Mouse (Mus musculus): Measurements from ENCODE around the gene Chst15. TPM values are rescaled to one million over a fixed set of nuclear protein-coding genes. Genes with fewer than 3 reads are reported as not detected.
A peak's percentile ranks its signal among the peaks of the same experiment; 100 is the strongest.

The Chst15 gene
- polyA plus RNA-seq, 1 experiment from 2014 or later = 13.6 TPM

DNA sequence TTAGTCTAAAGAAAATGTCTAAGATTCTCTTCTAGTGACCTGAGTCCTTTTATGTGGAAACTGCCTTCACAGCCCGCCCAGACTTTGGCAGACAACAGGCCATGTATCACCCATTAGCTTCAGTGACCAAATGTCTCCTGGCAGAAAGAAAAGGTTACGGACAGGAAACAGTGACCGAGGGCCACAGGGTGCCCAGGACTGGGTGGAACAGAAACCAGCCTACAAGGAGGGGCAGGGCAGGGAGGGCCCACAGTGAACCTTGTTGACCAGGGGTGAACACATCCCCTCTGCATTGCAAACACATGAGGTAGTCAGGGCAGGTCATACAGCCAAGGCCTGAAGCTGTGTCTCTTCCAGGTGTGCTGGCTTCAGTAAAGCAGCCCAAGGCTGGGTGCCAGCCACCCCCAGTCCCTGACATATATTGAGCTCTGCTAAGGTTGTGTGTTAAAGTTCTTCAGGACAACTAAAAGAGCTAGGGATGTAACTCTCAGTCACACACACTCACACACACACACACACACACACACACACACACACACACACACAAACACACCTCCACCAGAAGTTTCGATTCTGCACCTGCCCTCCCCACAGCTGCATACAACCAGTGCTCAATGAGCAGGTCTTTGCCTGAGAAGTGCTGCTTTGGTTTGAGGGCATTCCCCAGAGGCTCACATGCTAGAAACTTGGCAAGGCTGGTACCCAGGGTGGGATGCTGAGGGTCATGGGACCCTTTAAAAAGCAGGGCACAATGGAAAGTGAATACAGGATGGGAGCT, 49.1 kb downstream of the Chst15 start:
- Histone ChIP-seq H3K4me2 (no peak overlapping the region), H3K9me3 (replicated peaks) (no peaks in the 10 kb centered on the region), H3K4me1 (peaks cover 18% of the 10 kb centered on the region), H3K4me3 (no peak overlapping the region), H3K27ac (no peak overlapping the region), H3K27me3 (no peaks in the 10 kb centered on the region), H3K36me3 (ENCODE audit: poor library complexity, severe bottlenecking) (peaks cover 42% of the 10 kb centered on the region), H3K9ac (no peak overlapping the region)
- no peak for ATAC-seq
- WGBS = 99% methylated on average over 4 of the region's 4 CpGs

DNA sequence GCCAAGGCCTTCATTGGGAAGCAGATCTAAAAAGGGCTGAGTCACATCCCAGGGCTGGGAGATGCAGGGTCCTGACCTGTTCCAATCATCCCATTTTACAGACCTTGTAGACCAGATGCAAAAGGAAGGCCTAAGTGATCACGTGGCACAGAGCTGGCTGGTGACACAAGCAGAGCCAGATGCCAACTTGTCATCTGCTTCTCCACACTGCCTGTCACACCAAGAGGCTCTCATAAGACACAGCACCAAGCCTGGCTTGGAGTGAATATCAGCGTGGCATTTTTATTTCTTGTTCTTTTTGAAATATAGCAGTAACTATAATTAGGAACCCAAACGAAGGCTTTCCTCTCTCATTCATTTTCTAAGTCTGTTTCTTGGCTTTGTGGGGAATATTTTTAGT, 52.3 kb downstream of the Chst15 start:
- no peak overlapping the region; the same call in 1 of the 2 replicates for H3K27ac ChIP-seq
- 69% methylated on average over 3 of the region's 3 CpGs for WGBS

DNA sequence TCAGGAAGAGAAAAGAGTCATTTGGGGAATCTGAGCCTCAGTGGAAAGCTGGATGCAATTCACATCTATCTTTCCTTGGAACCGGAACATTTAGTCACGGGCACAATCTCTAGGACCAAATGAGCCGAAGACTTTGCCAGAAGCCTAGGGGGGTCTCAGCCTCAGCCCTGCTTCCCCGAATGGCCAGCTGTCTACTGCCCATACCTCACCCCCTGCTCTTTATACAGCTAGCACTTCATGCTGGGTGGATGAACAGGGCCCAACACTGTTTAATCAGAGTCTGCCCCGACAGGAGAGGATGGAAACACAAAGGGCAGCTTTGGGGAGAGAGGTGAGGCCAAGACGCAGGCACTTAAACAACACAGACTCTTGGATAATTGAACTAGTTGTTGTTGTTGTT, 53.8 kb downstream of the Chst15 start:
- Histone ChIP-seq H3K27me3 (no peaks in the 10 kb centered on the region), H3K4me2 (no peak overlapping the region), H3K27ac (peak overlapping the region; percentile 31; the same call in 1 of the 2 replicates), H3K9ac (no peak overlapping the region), H3K36me3 (ENCODE audit: poor library complexity, severe bottlenecking) (peaks cover 31% of the 10 kb centered on the region), H3K4me3 (no peak overlapping the region), H3K4me1 (peaks cover 22% of the 10 kb centered on the region), H3K9me3 (replicated peaks) (no peaks in the 10 kb centered on the region)
- WGBS = 21% methylated on average over 6 of the region's 6 CpGs
- ATAC-seq = 0 out of 2 replicates have a peak, but pooled peaks have one; percentile 41

More for the DNA sequence above, 52.3 kb downstream of the Chst15 start:
- H3K4me3 ChIP-seq = no peak overlapping the region
- no peak overlapping the region for H3K4me2 ChIP-seq
- H3K27me3 ChIP-seq = no peaks in the 10 kb centered on the region
- no peaks in the 10 kb centered on the region for H3K9me3 ChIP-seq (replicated peaks)
- no peak overlapping the region for H3K9ac ChIP-seq
- no peak for ATAC-seq
- H3K4me1 ChIP-seq = peaks cover 22% of the 10 kb centered on the region
- peaks cover 45% of the 10 kb centered on the region for H3K36me3 ChIP-seq (ENCODE audit: poor library complexity, severe bottlenecking)

DNA sequence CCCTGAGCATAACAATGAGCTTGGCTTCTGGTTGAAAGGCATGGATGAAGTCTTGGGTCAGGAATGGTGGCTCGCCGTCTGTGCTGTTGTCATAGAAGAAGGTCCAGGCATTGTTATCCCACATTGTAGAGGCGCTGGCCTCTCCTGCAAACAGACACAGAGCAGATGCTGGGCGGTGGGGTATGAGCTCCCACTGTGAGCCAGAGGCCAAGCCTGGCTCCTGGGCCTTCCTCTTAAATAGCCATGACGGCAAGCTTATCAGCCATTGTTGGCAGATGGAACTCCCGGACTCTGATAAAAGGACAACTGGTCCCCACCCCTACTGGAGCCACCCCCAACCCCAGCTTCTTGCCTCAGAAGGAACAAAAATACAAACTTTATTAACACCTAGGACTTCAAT, 54.3 kb downstream of the Chst15 start:
- Histone ChIP-seq H3K4me3 (no peak overlapping the region), H3K4me2 (no peak overlapping the region), H3K27ac (peak overlapping the region; percentile 20), H3K9me3 (replicated peaks) (no peaks in the 10 kb centered on the region), H3K27me3 (no peaks in the 10 kb centered on the region), H3K4me1 (peaks cover 22% of the 10 kb centered on the region), H3K36me3 (ENCODE audit: poor library complexity, severe bottlenecking) (peaks cover 26% of the 10 kb centered on the region), H3K9ac (no peak overlapping the region)
- ATAC-seq = 0 out of 2 replicates have a peak, but pooled peaks have one; percentile 24
- WGBS = 23% methylated on average over 6 of the region's 6 CpGs

DNA sequence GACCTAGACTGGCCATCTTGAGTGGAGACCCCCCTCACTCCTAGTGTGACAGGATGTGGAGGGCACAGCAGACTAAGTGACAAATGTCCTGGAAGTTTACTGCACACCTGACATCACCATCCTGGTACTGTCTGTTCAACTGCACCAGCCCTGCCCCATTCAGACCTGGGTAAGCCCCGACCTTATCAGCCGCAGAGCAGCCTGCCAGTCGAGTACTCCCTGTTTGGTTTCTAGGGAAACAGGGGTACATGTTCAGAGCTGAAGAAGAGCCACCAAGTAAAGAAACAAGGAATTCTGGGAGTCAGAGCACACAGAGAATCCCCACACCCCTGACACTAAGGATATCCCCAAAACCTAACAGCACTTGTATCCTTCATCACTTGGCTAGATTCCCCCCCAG, 55.1 kb downstream of the Chst15 start:
- Histone ChIP-seq H3K9ac (no peak overlapping the region), H3K4me2 (no peak overlapping the region), H3K36me3 (ENCODE audit: poor library complexity, severe bottlenecking) (peaks cover 22% of the 10 kb centered on the region), H3K9me3 (replicated peaks) (no peaks in the 10 kb centered on the region), H3K27ac (no peak overlapping the region), H3K4me3 (no peak overlapping the region), H3K27me3 (no peaks in the 10 kb centered on the region), H3K4me1 (peaks cover 22% of the 10 kb centered on the region)
- no peak for ATAC-seq
- 50% methylated on average over 3 of the region's 3 CpGs for WGBS

DNA sequence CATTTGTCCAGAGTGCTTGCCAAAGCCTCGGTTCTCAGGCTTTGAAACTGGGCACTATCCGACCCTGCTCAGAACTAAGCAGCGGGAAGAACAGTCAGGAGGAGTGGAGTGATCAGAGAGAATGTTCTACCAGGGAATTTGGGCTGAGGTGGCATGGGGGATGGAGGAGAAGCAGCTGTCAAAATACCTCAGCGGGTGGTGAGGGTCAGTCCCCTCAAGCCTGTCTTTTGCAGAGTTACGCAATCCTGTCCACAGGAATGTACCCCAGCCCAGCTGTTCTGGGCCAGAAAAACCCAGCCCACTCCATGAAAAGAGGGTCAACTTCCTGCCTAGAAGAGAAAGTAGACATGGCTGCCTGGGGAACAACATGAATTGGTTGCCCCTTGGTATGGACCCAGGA, 56.4 kb downstream of the Chst15 start:
- Histone ChIP-seq H3K4me3 (no peak overlapping the region), H3K9me3 (replicated peaks) (no peaks in the 10 kb centered on the region), H3K36me3 (ENCODE audit: poor library complexity, severe bottlenecking) (peaks cover 16% of the 10 kb centered on the region; the same call in 1 of the 2 replicates), H3K27ac (no peak overlapping the region), H3K4me1 (peaks cover 20% of the 10 kb centered on the region), H3K9ac (no peak overlapping the region), H3K4me2 (no peak overlapping the region), H3K27me3 (no peaks in the 10 kb centered on the region)
- no peak for ATAC-seq
- 81% methylated on average over 5 of the region's 5 CpGs for WGBS

DNA sequence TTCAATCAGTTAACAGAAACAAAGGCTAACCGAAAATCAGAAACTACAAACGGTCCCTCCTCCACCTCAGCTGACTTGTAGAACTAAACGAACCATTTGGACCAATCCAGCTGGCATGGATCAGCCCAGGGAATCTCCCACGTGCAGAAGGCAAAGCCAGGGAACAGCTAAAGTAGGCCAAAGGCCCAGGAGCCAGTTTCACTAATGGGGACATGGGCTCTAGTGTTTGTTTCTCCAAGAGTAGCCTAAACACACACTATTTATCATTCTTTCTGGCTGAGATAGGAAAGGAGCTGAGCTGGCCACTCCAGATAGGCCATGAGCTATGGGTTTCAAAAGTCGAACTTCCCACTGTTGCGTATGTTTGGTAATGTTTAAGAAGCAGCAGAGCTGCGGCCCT, 58.2 kb downstream of the Chst15 start:
- H3K27me3 ChIP-seq = no peaks in the 10 kb centered on the region
- ATAC-seq = no peak
- 39% methylated on average over 7 of the region's 7 CpGs for WGBS
- H3K9me3 ChIP-seq (replicated peaks) = no peaks in the 10 kb centered on the region
- H3K27ac ChIP-seq = no peak overlapping the region
- H3K9ac ChIP-seq = no peak overlapping the region
- H3K4me3 ChIP-seq = no peak overlapping the region
- H3K4me1 ChIP-seq = peaks cover 18% of the 10 kb centered on the region
- H3K36me3 ChIP-seq (ENCODE audit: poor library complexity, severe bottlenecking) = peaks cover 9% of the 10 kb centered on the region; the same call in 1 of the 2 replicates
- H3K4me2 ChIP-seq = no peak overlapping the region

DNA sequence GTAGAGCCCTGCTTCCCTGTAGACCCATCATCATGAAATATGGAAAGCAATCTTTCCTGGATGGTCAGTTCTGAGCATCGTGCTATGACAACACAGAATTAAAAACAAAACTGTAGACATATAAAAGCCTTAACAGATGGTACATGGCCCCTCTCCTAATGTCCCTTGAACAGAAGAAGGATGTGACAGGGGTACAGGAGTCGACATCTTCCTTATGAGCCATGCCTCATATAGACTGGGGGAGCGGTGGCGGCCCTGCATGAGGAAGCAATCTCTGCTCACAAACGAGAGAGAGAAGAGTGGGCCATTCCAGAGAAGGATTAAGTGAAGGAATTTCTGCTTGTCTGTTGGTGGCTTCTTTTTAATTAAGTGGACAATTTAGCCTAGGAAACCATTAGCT, 58.8 kb downstream of the Chst15 start:
- no peak overlapping the region for H3K27ac ChIP-seq
- H3K4me1 ChIP-seq = peaks cover 17% of the 10 kb centered on the region

DNA sequence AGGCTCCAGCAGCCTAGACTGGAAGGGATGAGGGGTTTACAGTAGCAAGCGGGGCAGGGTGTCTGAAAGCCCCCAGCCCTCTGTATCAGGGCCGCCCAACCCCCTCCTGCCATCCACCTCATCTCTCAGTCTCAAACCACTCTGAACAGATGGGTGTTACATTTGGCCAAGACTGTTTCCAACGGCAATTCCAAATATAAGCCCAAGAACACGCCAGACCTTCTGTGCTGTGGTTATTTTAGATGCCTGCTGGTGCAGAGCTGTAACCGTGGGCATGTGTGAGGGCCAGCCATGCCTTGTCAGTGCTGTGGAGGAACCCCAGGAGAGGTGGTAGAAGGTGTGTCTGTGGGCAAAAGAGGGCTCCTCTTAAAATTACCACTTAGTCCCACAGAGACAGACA, 63.5 kb downstream of the Chst15 start:
- H3K9me3 ChIP-seq (replicated peaks) = no peaks in the 10 kb centered on the region
- no peak overlapping the region for H3K4me2 ChIP-seq
- WGBS = 84% methylated on average over 5 of the region's 5 CpGs
- H3K4me1 ChIP-seq = peaks cover 29% of the 10 kb centered on the region
- peaks cover 4% of the 10 kb centered on the region; the same call in 1 of the 2 replicates for H3K36me3 ChIP-seq (ENCODE audit: poor library complexity, severe bottlenecking)
- H3K27me3 ChIP-seq = no peaks in the 10 kb centered on the region
- H3K4me3 ChIP-seq = no peak overlapping the region
- ATAC-seq = peak; percentile 83
- no peak overlapping the region for H3K9ac ChIP-seq
- peak overlapping the region; percentile 81 for H3K27ac ChIP-seq

More for the DNA sequence above, 58.8 kb downstream of the Chst15 start:
- ATAC-seq = no peak
- 40% methylated on average over 5 of the region's 5 CpGs for WGBS
- H3K4me2 ChIP-seq = no peak overlapping the region
- no peaks in the 10 kb centered on the region for H3K27me3 ChIP-seq
- H3K4me3 ChIP-seq = no peak overlapping the region
- no peaks in the 10 kb centered on the region for H3K9me3 ChIP-seq (replicated peaks)
- peaks cover 9% of the 10 kb centered on the region; the same call in 1 of the 2 replicates for H3K36me3 ChIP-seq (ENCODE audit: poor library complexity, severe bottlenecking)
- no peak overlapping the region for H3K9ac ChIP-seq

DNA sequence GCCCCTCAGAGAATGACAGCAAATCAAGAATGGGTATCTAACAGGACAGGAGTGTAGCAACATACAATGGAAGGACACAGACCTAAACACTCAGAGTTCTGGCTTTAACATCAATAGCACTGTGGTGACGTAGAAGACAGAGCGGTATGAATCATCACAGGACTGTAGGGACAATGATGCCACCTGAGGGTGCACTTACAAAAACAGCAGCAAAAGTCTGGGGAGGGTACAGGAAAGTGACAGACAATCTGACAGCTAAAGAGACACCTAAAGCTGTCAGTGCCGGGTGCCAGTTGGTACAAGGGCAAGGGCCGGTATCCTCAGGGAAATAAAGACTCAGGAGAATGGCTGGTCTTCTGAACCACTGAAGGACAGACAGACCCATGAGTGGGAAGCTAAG, 64.0 kb downstream of the Chst15 start:
- peaks cover 4% of the 10 kb centered on the region; the same call in 1 of the 2 replicates for H3K36me3 ChIP-seq (ENCODE audit: poor library complexity, severe bottlenecking)
- H3K4me1 ChIP-seq = peaks cover 33% of the 10 kb centered on the region
- no peaks in the 10 kb centered on the region for H3K9me3 ChIP-seq (replicated peaks)
- peak; percentile 34; the same call in 1 of the 2 replicates for ATAC-seq
- H3K27ac ChIP-seq = peak overlapping the region; percentile 81
- no peak overlapping the region for H3K9ac ChIP-seq
- H3K27me3 ChIP-seq = no peaks in the 10 kb centered on the region
- 84% methylated on average over 4 of the region's 4 CpGs for WGBS
- H3K4me3 ChIP-seq = no peak overlapping the region
- H3K4me2 ChIP-seq = no peak overlapping the region

DNA sequence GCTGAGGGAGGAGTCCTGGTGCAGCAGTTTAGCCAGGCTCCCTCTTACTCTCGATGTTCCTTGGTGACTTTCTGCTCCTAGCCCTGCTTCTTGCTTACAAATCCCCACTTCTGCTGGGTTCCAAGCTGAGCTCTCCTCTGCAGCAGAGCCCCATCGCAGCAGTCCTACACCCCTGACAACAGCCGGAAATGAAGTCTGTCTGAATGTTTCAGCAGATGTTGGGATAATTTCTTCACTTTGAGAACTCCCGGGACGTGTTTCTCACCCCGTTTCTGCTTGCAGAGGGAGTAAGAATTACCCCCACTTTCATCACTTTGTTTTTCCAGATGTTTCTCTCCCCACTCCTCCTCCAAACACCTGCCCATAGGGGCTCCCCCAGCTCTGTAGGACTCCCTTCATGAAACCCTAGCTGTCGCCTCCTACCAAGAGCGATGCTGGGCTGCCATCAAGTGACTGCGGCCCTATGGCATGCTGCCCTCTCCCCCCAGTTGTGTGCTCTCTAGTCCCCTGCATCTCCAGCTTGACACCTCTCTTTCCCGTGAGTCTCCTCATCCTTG, 67.4 kb downstream of the Chst15 start:
- Histone ChIP-seq H3K4me3 (no peak overlapping the region), H3K4me1 (peaks cover 56% of the 10 kb centered on the region), H3K9me3 (replicated peaks) (no peaks in the 10 kb centered on the region), H3K27ac (no peak overlapping the region; the same call in 1 of the 2 replicates), H3K27me3 (no peaks in the 10 kb centered on the region), H3K9ac (no peak overlapping the region), H3K36me3 (ENCODE audit: poor library complexity, severe bottlenecking) (peaks cover 10% of the 10 kb centered on the region), H3K4me2 (no peak overlapping the region)
- no peak for ATAC-seq
- WGBS = 77% methylated on average over 10 of the region's 10 CpGs

DNA sequence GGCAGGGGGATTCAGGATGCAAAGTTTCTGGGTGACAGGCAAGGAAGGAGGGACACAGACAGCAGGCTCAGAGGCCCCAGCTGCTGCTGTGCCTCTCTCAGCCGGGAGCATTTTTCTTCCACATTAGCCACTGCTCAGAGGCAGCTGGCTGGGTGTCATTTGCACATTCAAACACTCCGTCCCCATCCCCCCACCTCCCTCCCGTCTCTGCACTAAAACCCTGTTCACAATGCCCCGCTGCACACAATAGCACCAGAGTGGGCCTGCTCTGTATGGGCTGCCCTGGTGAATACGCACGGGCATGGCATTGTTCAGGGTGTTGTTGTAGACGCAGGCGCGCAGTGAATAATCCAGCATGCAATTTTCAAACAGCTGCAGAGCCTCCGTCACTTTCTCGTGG, 69.5 kb downstream of the Chst15 start:
- Histone ChIP-seq H3K4me3 (peak overlapping the region; percentile 6; the same call in 1 of the 2 replicates), H3K4me1 (peaks cover 41% of the 10 kb centered on the region), H3K36me3 (ENCODE audit: poor library complexity, severe bottlenecking) (peaks cover 13% of the 10 kb centered on the region), H3K9me3 (replicated peaks) (no peaks in the 10 kb centered on the region), H3K9ac (peak overlapping the region; percentile 37), H3K4me2 (peak overlapping the region; percentile 47), H3K27ac (peak overlapping the region; percentile 94), H3K27me3 (no peaks in the 10 kb centered on the region)
- ATAC-seq = peak; percentile 96
- 3% methylated on average over 11 of the region's 11 CpGs for WGBS
